Mouse (Mus musculus) lung, embryonic 14.5 days (tissue): ENCODE data around the gene Pcdh10. TPM values are rescaled to one million over a fixed set of nuclear protein-coding genes. Genes with fewer than 3 reads are reported as not detected.

Experiments
- ATAC-seq: fragments of 200-750 bp; cut with Nextera tagmentation; 2 replicates; pipeline ENCODE4 v1.8.0; 2017; ENCODE audit warnings: mild to moderate bottlenecking, moderate TSS enrichment, moderate library complexity; ENCODE audit not compliant: insufficient read depth
- DNase-seq: peaks from one replicate; pipeline ENCODE4 v3.0.0-alpha.2; 2015
- H3K27ac ChIP-seq: fragments of 300-500 bp; sonication (generic); 2 replicates; pipeline ENCODE4 v1.5.1; 2014; ENCODE audit warnings: low read depth, mild to moderate bottlenecking, moderate library complexity
- H3K27me3 ChIP-seq: fragments of 300-500 bp; sonication (generic); 2 replicates; pipeline ENCODE4 v1.6.1; 2014; ENCODE audit warnings: low read length, control low read depth; ENCODE audit not compliant: insufficient read depth
- H3K36me3 ChIP-seq: fragments of 300-500 bp; sonication (generic); 2 replicates; pipeline ENCODE4 v1.6.1; 2014; ENCODE audit warnings: control low read depth; ENCODE audit not compliant: insufficient read depth
- H3K4me1 ChIP-seq: fragments of 300-500 bp; sonication (generic); 2 replicates; pipeline ENCODE4 v1.6.1; 2014; ENCODE audit warnings: antibody characterized with exemption, control low read depth; ENCODE audit not compliant: insufficient read depth
- H3K4me2 ChIP-seq: fragments of 300-500 bp; sonication (generic); 2 replicates; pipeline ENCODE4 v1.6.1; 2014; ENCODE audit warnings: mild to moderate bottlenecking
- H3K4me3 ChIP-seq: fragments of 300-500 bp; sonication (generic); 2 replicates; pipeline ENCODE4 v1.5.1; 2014; ENCODE audit warnings: low read depth, low read length
- H3K9ac ChIP-seq: fragments of 300-500 bp; sonication (generic); 2 replicates; pipeline ENCODE4 v1.6.1; 2014
- H3K9me3 ChIP-seq: fragments of 300-500 bp; sonication (generic); 2 replicates; pipeline ENCODE4 v1.6.1; 2016; ENCODE audit warnings: low read depth, low read length, control low read depth
- CTCF ChIP-seq: IDR thresholded peaks from 2 replicates; pipeline ENCODE4 v1.5.1; 2016; ENCODE audit warnings: antibody characterized with exemption, low read depth
- whole genome bisulfite sequencing: fragments of 180-500 bp; shearing (Covaris S2); extraction: QIAGEN DNeasy Blood & Tissue Kit; methylation state at CpG from one replicate; pipeline ENCODE4 v1.1.7; 2014; 5-methylcytosine and 5-hydroxymethylcytosine counted together
- polyA plus RNA-seq: library from polyadenylated mRNA; unstranded; fragments of >200 nt; fragmentation: Nextera tagmentation; extraction: Ambion mirVana; gene quantifications from 2 replicates; pipeline ENCODE4 v1.2.1, GENCODE M21; 2014

Pcdh10 gene
- polyA plus RNA-seq, 1 experiment from 2014 or later = 0.37 TPM

- H3K9ac ChIP-seq = no peak overlapping the region
- H3K27me3 ChIP-seq = peaks cover 15% of the 10 kb centered on the region
- ATAC-seq (no peak), DNase-seq (no peak)
- no peaks in the 10 kb centered on the region for H3K36me3 ChIP-seq
- no peak overlapping the region for H3K4me3 ChIP-seq
- WGBS = 63% methylated on average over 2 of the region's 2 CpGs
- H3K4me1 ChIP-seq = no peaks in the 10 kb centered on the region
- H3K9me3 ChIP-seq = no peaks in the 10 kb centered on the region
- no peak overlapping the region for H3K27ac ChIP-seq
- TF ChIP-seq CTCF = no peak
- no peak overlapping the region for H3K4me2 ChIP-seq
These were observed 7.3 kb downstream of the Pcdh10 start for GRCm38 (mm10) chr3:45385451-45385850.

GRCm38 (mm10) chr3:45386512-45386911 lies 8.3 kb downstream of the Pcdh10 start:
- WGBS = 67% methylated on average over 2 of the region's 2 CpGs
- H3K4me2 ChIP-seq = no peak overlapping the region
- H3K27me3 ChIP-seq = peaks cover 4% of the 10 kb centered on the region
- H3K9ac ChIP-seq = no peak overlapping the region
- H3K27ac ChIP-seq = no peak overlapping the region
- no peak overlapping the region for H3K4me3 ChIP-seq
- H3K36me3 ChIP-seq = no peaks in the 10 kb centered on the region
- TF ChIP-seq CTCF = no peak
- DNase-seq (no peak), ATAC-seq (no peak)
- no peaks in the 10 kb centered on the region for H3K9me3 ChIP-seq
- no peaks in the 10 kb centered on the region for H3K4me1 ChIP-seq

- 85% methylated on average over 4 of the region's 4 CpGs for WGBS
These were observed 18.9 kb downstream of the Pcdh10 start for GRCm38 (mm10) chr3:45397101-45397500.

GRCm38 (mm10) chr3:45403239-45403638 lies 25.0 kb downstream of the Pcdh10 start:
- Histone ChIP-seq H3K27ac (no peak overlapping the region), H3K27me3 (no peaks in the 10 kb centered on the region), H3K36me3 (no peaks in the 10 kb centered on the region), H3K9me3 (no peaks in the 10 kb centered on the region), H3K9ac (no peak overlapping the region), H3K4me3 (no peak overlapping the region), H3K4me2 (no peak overlapping the region), H3K4me1 (no peaks in the 10 kb centered on the region)
- WGBS = 85% methylated on average over 2 of the region's 2 CpGs
- TF ChIP-seq CTCF = no peak
- ATAC-seq = no peak
- no peak for DNase-seq

More at GRCm38 (mm10) chr3:45397101-45397500, 18.9 kb downstream of the Pcdh10 start:
- H3K4me3 ChIP-seq = no peak overlapping the region
- H3K27me3 ChIP-seq = no peaks in the 10 kb centered on the region
- no peak overlapping the region for H3K4me2 ChIP-seq
- H3K4me1 ChIP-seq = no peaks in the 10 kb centered on the region
- DNase-seq (no peak), ATAC-seq (no peak)
- TF ChIP-seq CTCF = no peak
- H3K9me3 ChIP-seq = no peaks in the 10 kb centered on the region
- H3K9ac ChIP-seq = no peak overlapping the region
- no peaks in the 10 kb centered on the region for H3K36me3 ChIP-seq
- H3K27ac ChIP-seq = no peak overlapping the region

GRCm38 (mm10) chr3:45431691-45432090 lies 53.5 kb downstream of the Pcdh10 start:
- ATAC-seq = no peak
- WGBS = 82% methylated on average over 1 of the region's 1 CpGs
- H3K9me3 ChIP-seq = no peaks in the 10 kb centered on the region
- no peak overlapping the region for H3K27ac ChIP-seq
- no peak overlapping the region for H3K4me3 ChIP-seq
- no peak for DNase-seq
- no peaks in the 10 kb centered on the region for H3K36me3 ChIP-seq
- no peaks in the 10 kb centered on the region for H3K27me3 ChIP-seq
- H3K9ac ChIP-seq = no peak overlapping the region
- H3K4me1 ChIP-seq = no peaks in the 10 kb centered on the region
- H3K4me2 ChIP-seq = no peak overlapping the region
- no peak for TF ChIP-seq CTCF

GRCm38 (mm10) chr3:45432172-45432765 lies 54.1 kb downstream of the Pcdh10 start:
- no peak for DNase-seq
- no peaks in the 10 kb centered on the region for H3K27me3 ChIP-seq
- no peaks in the 10 kb centered on the region for H3K4me1 ChIP-seq
- H3K27ac ChIP-seq = no peak overlapping the region
- H3K36me3 ChIP-seq = no peaks in the 10 kb centered on the region
- WGBS = 45% methylated on average over 11 of the region's 11 CpGs
- H3K9ac ChIP-seq = no peak overlapping the region
- no peaks in the 10 kb centered on the region for H3K9me3 ChIP-seq
- H3K4me3 ChIP-seq = no peak overlapping the region
- H3K4me2 ChIP-seq = no peak overlapping the region
- TF ChIP-seq CTCF = no peak
- ATAC-seq = no peak
